Mouse (Mus musculus) ES-Bruce4 (cell line): ENCODE measurements around the gene Adm. TPM values are rescaled to one million over a fixed set of nuclear protein-coding genes. Genes with fewer than 3 reads are reported as not detected.
A peak's percentile ranks its signal among the peaks of the same experiment; 100 is the strongest.
"Not testable (repeated sequence)": the region's sequence is repeated elsewhere in the genome, so short reads cannot be mapped to it uniquely, and the experiment has no call there.

Experiments
- H3K27ac ChIP-seq: 2 replicates; pipeline ENCODE4 v1.5.1; 2012; ENCODE audit warnings: low read length, inconsistent platforms; ENCODE audit not compliant: insufficient read depth
- H3K27me3 ChIP-seq: 2 replicates; pipeline ENCODE4 v1.6.1; 2012; ENCODE audit warnings: mild to moderate bottlenecking, low read length, inconsistent platforms; ENCODE audit not compliant: control insufficient read depth, poor library complexity, insufficient read depth, severe bottlenecking
- H3K36me3 ChIP-seq: 2 replicates; pipeline ENCODE4 v1.6.1; 2012; ENCODE audit warnings: inconsistent platforms, mild to moderate bottlenecking, low read length, moderate library complexity; ENCODE audit not compliant: control insufficient read depth, poor library complexity, insufficient read depth, severe bottlenecking
- H3K4me1 ChIP-seq: one replicate; pipeline ENCODE4 v1.8.1; 2011; ENCODE audit warnings: low read length; ENCODE audit not compliant: control insufficient read depth, insufficient read depth
- H3K4me3 ChIP-seq: 2 replicates; pipeline ENCODE4 v1.5.1; 2011; ENCODE audit warnings: low read depth, mild to moderate bottlenecking, low read length
- H3K9ac ChIP-seq: 2 replicates; pipeline ENCODE4 v1.6.1; 2012; ENCODE audit warnings: low read depth, mild to moderate bottlenecking, inconsistent platforms; ENCODE audit not compliant: poor library complexity, severe bottlenecking
- H3K9me3 ChIP-seq: replicated peaks from 2 replicates; pipeline ENCODE4 v1.6.1; 2012; ENCODE audit warnings: mild to moderate bottlenecking, low read length, inconsistent platforms; ENCODE audit not compliant: control insufficient read depth, poor library complexity, insufficient read depth, severe bottlenecking
- CTCF ChIP-seq: IDR thresholded peaks from one replicate; pipeline ENCODE4 v1.8.1; 2011; ENCODE audit warnings: low read depth, low read length
- EP300 ChIP-seq: IDR thresholded peaks from 2 replicates; pipeline ENCODE4 v1.6.1; 2011; ENCODE audit warnings: low read depth, low read length; ENCODE audit not compliant: insufficient read depth
- POLR2A ChIP-seq: IDR thresholded peaks from one replicate; pipeline ENCODE4 v1.8.1; 2011; ENCODE audit warnings: low read length; ENCODE audit not compliant: insufficient read depth
- polyA plus RNA-seq: library from polyadenylated mRNA; stranded (reverse); fragments of >200 nt; gene quantifications from 2 replicates; pipeline ENCODE4 v1.2.4, GENCODE M21; 2011; ENCODE audit warnings: low read depth; ENCODE audit not compliant: missing spikeins, insufficient read depth, insufficient read length

The Adm gene
- 1.9 and 2.4 TPM in 2 replicates for polyA plus RNA-seq

DNA sequence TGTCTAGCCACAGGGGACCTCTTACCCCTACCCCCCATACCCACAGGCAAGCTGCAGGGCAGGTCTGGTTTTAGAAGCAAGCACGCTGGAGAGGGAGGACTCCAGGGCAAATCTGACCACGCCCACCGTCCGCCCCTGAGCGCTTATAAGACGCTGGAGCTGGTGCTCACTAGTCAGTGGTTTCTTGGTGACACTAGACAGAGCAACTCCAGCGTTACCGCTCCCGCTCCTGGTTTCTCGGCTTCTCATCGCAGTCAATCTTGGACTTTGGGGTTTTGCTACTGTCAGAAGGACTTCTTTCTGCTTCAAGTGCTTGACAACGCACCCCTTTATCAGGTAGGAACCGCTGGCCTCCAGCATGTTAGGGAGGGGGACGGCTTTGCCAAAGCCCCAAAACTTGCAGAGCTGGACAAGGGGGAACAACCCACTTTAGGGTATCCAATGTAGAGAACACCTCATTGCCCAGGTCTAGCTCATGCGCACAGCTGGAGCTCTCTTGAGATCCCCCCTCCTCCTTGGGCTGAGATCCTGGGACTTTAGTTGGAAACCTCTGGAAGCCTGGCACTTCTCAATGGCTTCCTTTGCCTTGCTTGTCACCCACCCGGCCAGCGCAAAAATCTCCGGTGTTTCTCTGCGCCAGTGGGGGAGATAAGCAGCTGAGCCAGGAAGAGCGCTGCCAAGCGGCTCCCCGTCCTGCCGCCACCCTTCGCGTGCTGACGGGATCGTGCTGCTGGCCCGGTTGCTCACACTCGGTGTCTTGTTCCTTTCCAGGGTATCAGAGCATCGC lies at the start of gene Adm:
TSS of gene Adm (plus strand) at position 176 of the 787 bp plus-strand sequence.
- H3K4me1 ChIP-seq = no peaks in the 10 kb centered on the region
- peak within 1 kb of the TSS; percentile 64 for H3K4me3 ChIP-seq
- TF ChIP-seq POLR2A = peak; percentile 25
- no peak for TF ChIP-seq EP300
- no peak for TF ChIP-seq CTCF
- H3K27ac ChIP-seq = no peak within 1 kb of the TSS
- H3K9me3 ChIP-seq = no peaks in the 10 kb centered on the region
- H3K27me3 ChIP-seq = peaks cover 3% of the 10 kb centered on the region; the same call in 1 of the 2 replicates
- no peak within 1 kb of the TSS for H3K9ac ChIP-seq
- H3K36me3 ChIP-seq = no peaks in the 10 kb centered on the region

DNA sequence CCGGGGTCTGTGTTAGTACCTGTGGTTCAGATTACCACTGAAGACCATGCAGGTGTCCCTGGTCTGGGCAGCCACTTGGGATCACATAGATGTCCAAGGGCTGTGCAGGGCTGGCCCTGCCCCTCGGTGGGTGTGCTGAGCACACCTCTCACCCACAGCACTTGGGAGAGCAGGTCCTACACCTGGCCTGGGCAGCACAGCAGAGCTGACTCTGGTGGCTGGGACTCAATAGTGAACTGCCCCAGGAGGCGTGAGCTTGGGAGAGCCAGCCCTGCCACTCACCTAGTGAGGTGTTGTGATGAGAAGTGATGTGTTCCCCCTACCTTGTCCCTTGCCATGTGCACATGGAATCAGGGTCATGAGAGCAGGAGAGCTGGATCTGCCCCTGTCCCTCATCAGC lies 43.8 kb upstream of the Adm start:
- no peak for TF ChIP-seq POLR2A
- no peak for TF ChIP-seq EP300
- no peak for TF ChIP-seq CTCF
- H3K27ac ChIP-seq = no peak overlapping the region
- no peak overlapping the region for H3K9ac ChIP-seq
- H3K4me3 ChIP-seq = no peak overlapping the region
- no peaks in the 10 kb centered on the region for H3K27me3 ChIP-seq
- H3K9me3 ChIP-seq = no peaks in the 10 kb centered on the region
- no peaks in the 10 kb centered on the region for H3K36me3 ChIP-seq
- no peaks in the 10 kb centered on the region for H3K4me1 ChIP-seq

DNA sequence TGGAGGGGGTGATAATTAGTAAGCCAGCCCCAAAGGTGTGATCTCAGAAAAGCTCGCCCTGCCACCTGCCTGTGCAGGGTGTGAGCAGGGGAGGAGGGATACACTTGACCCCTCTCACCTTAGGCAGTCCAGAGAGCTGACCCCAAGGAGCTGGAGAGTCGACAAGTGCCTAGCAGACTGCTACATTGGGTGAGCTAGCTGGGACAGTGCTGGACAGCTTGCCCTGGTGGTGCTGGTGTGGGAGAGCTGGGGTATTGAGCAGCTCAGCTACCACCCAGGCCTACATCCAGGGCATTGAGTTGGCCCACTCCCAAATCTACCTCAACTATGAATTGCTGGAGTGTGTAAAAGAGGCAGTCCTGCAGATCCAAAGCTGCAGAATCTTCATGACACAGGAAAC lies 43.3 kb upstream of the Adm start:
- Histone ChIP-seq H3K4me3 (no peak overlapping the region), H3K4me1 (no peaks in the 10 kb centered on the region), H3K36me3 (no peaks in the 10 kb centered on the region), H3K9me3 (no peaks in the 10 kb centered on the region), H3K27me3 (no peaks in the 10 kb centered on the region), H3K27ac (no peak overlapping the region), H3K9ac (no peak overlapping the region)
- no peak for TF ChIP-seq CTCF
- no peak for TF ChIP-seq EP300
- no peak for TF ChIP-seq POLR2A

DNA sequence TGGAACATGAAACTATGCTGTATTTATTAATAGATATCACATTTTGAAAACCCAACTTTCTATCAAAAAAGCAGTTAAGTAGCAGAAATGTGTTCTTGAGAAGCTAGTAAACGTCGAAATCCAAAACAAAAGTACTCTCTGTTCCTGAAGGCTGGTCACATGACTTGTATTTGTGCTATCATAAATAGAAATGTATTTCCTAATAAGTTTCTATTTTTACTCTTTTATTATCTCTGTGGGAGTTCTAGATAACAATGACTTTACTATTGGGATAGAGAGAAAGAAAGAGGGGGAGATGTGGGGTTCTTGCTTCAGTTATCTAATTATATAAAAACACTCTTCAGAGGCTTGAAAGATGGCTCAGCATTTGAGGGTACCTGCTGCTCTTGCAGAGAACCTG lies 42.2 kb upstream of the Adm start:
- no peak overlapping the region for H3K9ac ChIP-seq
- H3K4me1 ChIP-seq = no peaks in the 10 kb centered on the region
- no peaks in the 10 kb centered on the region for H3K27me3 ChIP-seq
- TF ChIP-seq POLR2A = no peak
- TF ChIP-seq CTCF = no peak
- no peak for TF ChIP-seq EP300
- H3K36me3 ChIP-seq = no peaks in the 10 kb centered on the region
- no peak overlapping the region for H3K4me3 ChIP-seq
- no peak overlapping the region for H3K27ac ChIP-seq
- H3K9me3 ChIP-seq = no peaks in the 10 kb centered on the region

DNA sequence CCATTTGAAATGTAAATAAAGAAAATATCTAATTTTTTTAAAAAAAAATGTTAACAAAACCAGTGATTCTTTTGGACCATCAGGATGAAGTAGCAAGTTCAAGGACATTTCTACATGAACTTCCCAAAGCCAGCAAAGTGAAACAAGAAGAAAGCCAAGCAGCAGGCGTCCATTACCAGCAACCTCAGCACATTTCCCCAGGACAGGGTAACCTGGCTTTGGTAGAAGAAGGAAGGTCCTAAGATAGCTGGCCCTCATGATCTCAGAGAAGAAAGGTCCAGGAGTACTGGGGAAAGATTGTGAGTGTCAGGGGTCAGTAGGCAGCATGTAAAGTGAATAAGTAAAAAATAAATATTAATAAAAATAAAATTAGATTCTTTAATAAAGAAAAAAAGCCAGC lies 39.7 kb upstream of the Adm start:
- Histone ChIP-seq H3K36me3 (no peaks in the 10 kb centered on the region), H3K9me3 (no peaks in the 10 kb centered on the region), H3K9ac (no peak overlapping the region), H3K27ac (no peak overlapping the region), H3K4me1 (no peaks in the 10 kb centered on the region), H3K4me3 (no peak overlapping the region), H3K27me3 (no peaks in the 10 kb centered on the region)
- TF ChIP-seq POLR2A (no peak), CTCF (no peak), EP300 (no peak)

DNA sequence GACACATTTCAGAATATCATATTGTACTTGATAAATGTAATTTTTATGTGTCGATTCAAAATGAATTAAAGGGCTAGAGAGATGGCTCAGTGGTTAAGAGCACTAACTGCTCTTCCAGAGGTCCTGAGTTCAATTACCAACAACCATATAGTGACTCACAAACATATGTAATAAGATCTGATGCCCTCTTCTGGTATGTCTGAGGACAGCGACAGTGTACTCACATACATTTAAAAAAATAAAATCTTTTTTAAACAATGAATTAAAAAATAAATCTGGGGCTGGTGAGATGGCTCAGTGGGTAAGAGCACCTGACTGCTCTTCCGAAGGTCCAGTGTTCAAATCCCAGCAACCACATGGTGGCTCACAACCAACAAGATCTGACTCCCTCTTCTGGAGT lies 33.5 kb upstream of the Adm start:
- H3K4me3 ChIP-seq, H3K27ac ChIP-seq, H3K9me3 ChIP-seq, H3K4me1 ChIP-seq, H3K9ac ChIP-seq, H3K36me3 ChIP-seq, H3K27me3 ChIP-seq: not testable (repeated sequence)
